Mouse (Mus musculus) cerebellum, adult 2 months (tissue): Measurements from ENCODE around the gene Cers6.

Source experiments
- CTCF ChIP-seq: fragments of 200-500 bp; IDR thresholded peaks from 2 replicates; pipeline ENCODE4 v1.5.1; 2011; ENCODE audit warnings: low read depth, mild to moderate bottlenecking, control low read depth, low read length, moderate library complexity, borderline replicate concordance; ENCODE audit not compliant: insufficient read depth
- POLR2A ChIP-seq: fragments of 200-500 bp; IDR thresholded peaks from 2 replicates; pipeline ENCODE4 v1.6.1; 2011; ENCODE audit warnings: low read length, control low read depth, borderline replicate concordance; ENCODE audit not compliant: insufficient read depth

- TF ChIP-seq CTCF (no peak), POLR2A (no peak)
These were observed 23.3 kb downstream of the Cers6 start for GRCm38 (mm10) chr2:68884573-68884972.
